Mouse (Mus musculus) stomach, embryonic 14.5 days (tissue): ENCODE data around the gene Ppm1a. TPM values are rescaled to one million over a fixed set of nuclear protein-coding genes. Genes with fewer than 3 reads are reported as not detected.

Experiments used
- ATAC-seq: fragments of 200-750 bp; cut with Nextera tagmentation; 2 replicates; pipeline ENCODE4 v1.8.0; 2017; ENCODE audit warnings: low read depth, moderate TSS enrichment; ENCODE audit not compliant: insufficient number of reproducible peaks, insufficient read depth, low FRiP score
- H3K27ac ChIP-seq: fragments of 300-500 bp; sonication (generic); 2 replicates; pipeline ENCODE4 v1.5.1; 2014; ENCODE audit warnings: mild to moderate bottlenecking, low read length, moderate library complexity, mixed read lengths
- H3K27me3 ChIP-seq: fragments of 300-500 bp; sonication (generic); 2 replicates; pipeline ENCODE4 v1.6.1; 2014; ENCODE audit warnings: low read length, control low read depth, mixed read lengths; ENCODE audit not compliant: control insufficient read depth, insufficient read depth
- H3K36me3 ChIP-seq: fragments of 300-500 bp; sonication (generic); 2 replicates; pipeline ENCODE4 v1.6.1; 2014; ENCODE audit warnings: mild to moderate bottlenecking, control low read depth, low read length, moderate library complexity, mixed read lengths; ENCODE audit not compliant: control insufficient read depth, insufficient read depth
- H3K4me1 ChIP-seq: fragments of 300-500 bp; sonication (generic); 2 replicates; pipeline ENCODE4 v1.6.1; 2014; ENCODE audit warnings: low read length, control low read depth, mixed read lengths; ENCODE audit not compliant: control insufficient read depth, insufficient read depth
- H3K4me2 ChIP-seq: fragments of 300-500 bp; sonication (generic); replicated peaks from 2 replicates; pipeline ENCODE4 v1.6.1; 2014; ENCODE audit warnings: low read depth, low read length, control low read depth
- H3K4me3 ChIP-seq: fragments of 300-500 bp; sonication (generic); 2 replicates; pipeline ENCODE4 v1.5.1; 2014; ENCODE audit warnings: low read depth, low read length, control low read depth
- H3K9ac ChIP-seq: fragments of 300-500 bp; sonication (generic); replicated peaks from 2 replicates; pipeline ENCODE4 v1.6.1; 2014; ENCODE audit warnings: low read depth, mild to moderate bottlenecking, control low read depth, low read length, moderate library complexity, mixed read lengths
- H3K9me3 ChIP-seq: fragments of 300-500 bp; sonication (generic); 2 replicates; pipeline ENCODE4 v1.6.1; 2016; ENCODE audit warnings: low read depth, low read length, control low read depth; ENCODE audit not compliant: control insufficient read depth
- WGBS: fragments of 180-500 bp; shearing (Covaris S2); extraction: QIAGEN DNeasy Blood & Tissue Kit; methylation state at CpG from one replicate; pipeline ENCODE4 v1.1.7; 2014; 5-methylcytosine and 5-hydroxymethylcytosine counted together
- polyA plus RNA-seq: library from polyadenylated mRNA; unstranded; fragments of >200 nt; fragmentation: Nextera tagmentation; extraction: Ambion mirVana; gene quantifications from 2 replicates; pipeline ENCODE4 v1.2.1, GENCODE M21; 2014

Ppm1a gene
- polyA plus RNA-seq, 1 experiment from 2014 or later: 52.4 TPM

- H3K4me3 ChIP-seq: no peak overlapping the region
- WGBS: 86% methylated on average over 2 of the region's 2 CpGs
- H3K9ac ChIP-seq: no peak overlapping the region
- no peak overlapping the region for H3K4me2 ChIP-seq
- H3K27me3 ChIP-seq: no peaks in the 10 kb centered on the region
- no peaks in the 10 kb centered on the region for H3K36me3 ChIP-seq
- no peaks in the 10 kb centered on the region for H3K9me3 ChIP-seq
- no peak overlapping the region for H3K27ac ChIP-seq
- ATAC-seq: no peak
- no peaks in the 10 kb centered on the region for H3K4me1 ChIP-seq
These were observed 6.6 kb upstream of the Ppm1a start for GRCm38 (mm10) chr12:72750606-72751005.

GRCm38 (mm10) chr12:72757596-72757995 is 341 bp downstream of the Ppm1a start:
- no peak overlapping the region for H3K9ac ChIP-seq
- peaks cover 4% of the 10 kb centered on the region; the same call in 1 of the 2 replicates for H3K4me1 ChIP-seq
- H3K27ac ChIP-seq: no peak overlapping the region
- no peaks in the 10 kb centered on the region for H3K9me3 ChIP-seq
- H3K4me3 ChIP-seq: no peak overlapping the region
- H3K27me3 ChIP-seq: no peaks in the 10 kb centered on the region
- 14% methylated on average over 1 of the region's 1 CpGs for WGBS
- no peak for ATAC-seq
- H3K4me2 ChIP-seq: no peak overlapping the region
- no peaks in the 10 kb centered on the region for H3K36me3 ChIP-seq

GRCm38 (mm10) chr12:72759956-72760355 is 2.7 kb downstream of the Ppm1a start:
- Histone ChIP-seq H3K27me3 (no peaks in the 10 kb centered on the region), H3K9me3 (no peaks in the 10 kb centered on the region), H3K9ac (0 out of 2 replicates have a peak overlapping the region, but pooled peaks have one; percentile 21), H3K27ac (no peak overlapping the region), H3K4me2 (peak overlapping the region; percentile 38), H3K4me3 (peak overlapping the region; percentile 75; the same call in 1 of the 2 replicates), H3K4me1 (peaks cover 12% of the 10 kb centered on the region; the same call in 1 of the 2 replicates), H3K36me3 (no peaks in the 10 kb centered on the region)
- WGBS: 10% methylated on average over 7 of the region's 7 CpGs
- no peak for ATAC-seq

GRCm38 (mm10) chr12:72760376-72761229 is 3.3 kb downstream of the Ppm1a start:
- Histone ChIP-seq H3K4me3 (peak overlapping the region; percentile 75), H3K4me1 (peaks cover 12% of the 10 kb centered on the region; the same call in 1 of the 2 replicates), H3K36me3 (no peaks in the 10 kb centered on the region), H3K9ac (peak overlapping the region; percentile 97), H3K4me2 (peak overlapping the region; percentile 38), H3K27ac (peak overlapping the region; percentile 97), H3K27me3 (no peaks in the 10 kb centered on the region), H3K9me3 (no peaks in the 10 kb centered on the region)
- peak; percentile 96 for ATAC-seq
- 1% methylated on average over 78 of the region's 78 CpGs for WGBS

- Histone ChIP-seq H3K27me3 (no peaks in the 10 kb centered on the region), H3K36me3 (no peaks in the 10 kb centered on the region), H3K4me3 (peak overlapping the region; percentile 75), H3K27ac (peak overlapping the region; percentile 97), H3K9me3 (no peaks in the 10 kb centered on the region), H3K9ac (peak overlapping the region; percentile 97), H3K4me2 (peak overlapping the region; percentile 5; the same call in 1 of the 2 replicates), H3K4me1 (peaks cover 12% of the 10 kb centered on the region; the same call in 1 of the 2 replicates)
- peak; percentile 66 for ATAC-seq
- under 1% methylated on average over 43 of the region's 71 CpGs for WGBS
These were observed 4.0 kb downstream of the Ppm1a start for GRCm38 (mm10) chr12:72761230-72761648.

GRCm38 (mm10) chr12:72761649-72762261 is 4.5 kb downstream of the Ppm1a start:
- Histone ChIP-seq H3K4me2 (peak overlapping the region; percentile 63), H3K4me3 (peak overlapping the region; percentile 75), H3K27ac (peak overlapping the region; percentile 97), H3K27me3 (no peaks in the 10 kb centered on the region), H3K9me3 (no peaks in the 10 kb centered on the region), H3K4me1 (peaks cover 12% of the 10 kb centered on the region; the same call in 1 of the 2 replicates), H3K9ac (peak overlapping the region; percentile 97), H3K36me3 (no peaks in the 10 kb centered on the region)
- ATAC-seq: peak; percentile 78
- under 1% methylated on average over 27 of the region's 43 CpGs for WGBS

GRCm38 (mm10) chr12:72762502-72762901 is 5.2 kb downstream of the Ppm1a start:
- WGBS: 20% methylated on average over 1 of the region's 1 CpGs
- H3K9ac ChIP-seq: peak overlapping the region; percentile 97
- H3K4me2 ChIP-seq: peak overlapping the region; percentile 63
- peak overlapping the region; percentile 75 for H3K4me3 ChIP-seq
- no peak overlapping the region; the same call in 1 of the 2 replicates for H3K27ac ChIP-seq
- no peaks in the 10 kb centered on the region for H3K36me3 ChIP-seq
- no peaks in the 10 kb centered on the region for H3K9me3 ChIP-seq
- no peak for ATAC-seq
- peaks cover 12% of the 10 kb centered on the region; the same call in 1 of the 2 replicates for H3K4me1 ChIP-seq
- no peaks in the 10 kb centered on the region for H3K27me3 ChIP-seq

- WGBS: 40% methylated on average over 1 of the region's 1 CpGs
- peak overlapping the region; percentile 75; the same call in 1 of the 2 replicates for H3K4me3 ChIP-seq
These were observed 5.9 kb downstream of the Ppm1a start for GRCm38 (mm10) chr12:72763156-72763555.

More at GRCm38 (mm10) chr12:72763156-72763555, 5.9 kb downstream of the Ppm1a start:
- Histone ChIP-seq H3K4me2 (peak overlapping the region; percentile 63), H3K9ac (no peak overlapping the region), H3K4me1 (peaks cover 12% of the 10 kb centered on the region; the same call in 1 of the 2 replicates), H3K27ac (no peak overlapping the region), H3K9me3 (no peaks in the 10 kb centered on the region), H3K36me3 (no peaks in the 10 kb centered on the region), H3K27me3 (no peaks in the 10 kb centered on the region)
- no peak for ATAC-seq
